In genomic region chr7:27164112-27164947, GRCm38 (mm10) we compare ENCODE assay signal across 8 mouse cellular contexts. TPM values are rescaled to one million over a fixed set of nuclear protein-coding genes. Genes with fewer than 3 reads are reported as not detected.
DNase-seq lines count a peak whose midpoint lies in the region; ATAC-seq lines count a peak whose summit lies in the region.

No protein-coding gene starts in this region.

- peaks cover 66% of the 10 kb centered on the region for H3K4me1 ChIP-seq in heart, embryonic 13.5 days
- H3K4me1 ChIP-seq in heart, embryonic 16.5 days (ENCODE audit: control insufficient read depth, insufficient read depth, low read length): peaks cover 55% of the 10 kb centered on the region
- H3K4me1 ChIP-seq in liver, embryonic 11.5 days (replicated peaks; ENCODE audit: control insufficient read depth, insufficient read depth, low read length): peaks cover 38% of the 10 kb centered on the region

- no peak for DNase-seq in heart, postnatal 10 days
- DNase-seq in brain, adult 2 months (ENCODE audit: low read depth, low spot score): peak; percentile 69
- no peak for DNase-seq in liver, embryonic 11.5 days (ENCODE audit: low spot score)
- DNase-seq in spleen, adult 18-20 months: no peak
- DNase-seq in T-cell, adult 2 months (ENCODE audit: low spot score): no peak
- no peak for DNase-seq in spleen, postnatal 14 days (ENCODE audit: low spot score in 2 of 2)

- H3K9me3 ChIP-seq in heart, embryonic 13.5 days: no peaks in the 10 kb centered on the region
- no peaks in the 10 kb centered on the region for H3K9me3 ChIP-seq in heart, embryonic 16.5 days (replicated peaks; ENCODE audit: control insufficient read depth, low read length)
- H3K9me3 ChIP-seq in liver, embryonic 11.5 days (ENCODE audit: control insufficient read depth, low read length): no peaks in the 10 kb centered on the region

- H3K9ac ChIP-seq in heart, embryonic 13.5 days: peak overlapping the region; percentile 96
- peak overlapping the region; percentile 85; the same call in 1 of the 2 replicates for H3K9ac ChIP-seq in heart, embryonic 16.5 days (ENCODE audit: low read length)
- H3K9ac ChIP-seq in liver, embryonic 11.5 days (ENCODE audit: low read depth, low read length): peak overlapping the region; percentile 22; the same call in 1 of the 2 replicates

- WGBS in heart, embryonic 13.5 days: 79% methylated on average over 33 of the region's 33 CpGs
- WGBS in heart, embryonic 16.5 days: 78% methylated on average over 33 of the region's 33 CpGs
- 84% methylated on average over 33 of the region's 33 CpGs for WGBS in liver, embryonic 11.5 days

- intact Hi-C loops in heart, postnatal 10 days (cut with DNase I): loop anchor here (5.0 to 10.0 kb wide), 2 partner anchors 168 to 310 kb away; partner anchors contain the start of gene Sertad3

- H3K4me2 ChIP-seq in heart, embryonic 13.5 days: peak overlapping the region; percentile 87
- peak overlapping the region; percentile 73 for H3K4me2 ChIP-seq in heart, embryonic 16.5 days (ENCODE audit: low read depth, low read length)
- peak overlapping the region; percentile 89 for H3K4me2 ChIP-seq in liver, embryonic 11.5 days

- H3K4me3 ChIP-seq in heart, embryonic 13.5 days: peak overlapping the region; percentile 80
- peak overlapping the region; percentile 73 for H3K4me3 ChIP-seq in heart, embryonic 16.5 days (ENCODE audit: low read length)
- H3K4me3 ChIP-seq in liver, embryonic 11.5 days (ENCODE audit: low read depth, low read length): peak overlapping the region; percentile 6; the same call in 1 of the 2 replicates

- no peaks in the 10 kb centered on the region for H3K27me3 ChIP-seq in heart, embryonic 13.5 days (replicated peaks)
- no peaks in the 10 kb centered on the region for H3K27me3 ChIP-seq in heart, embryonic 16.5 days (ENCODE audit: control insufficient read depth, insufficient read depth, low read length)
- H3K27me3 ChIP-seq in liver, embryonic 11.5 days (replicated peaks; ENCODE audit: control insufficient read depth, insufficient read depth, low read length): no peaks in the 10 kb centered on the region

- H3K36me3 ChIP-seq in heart, embryonic 13.5 days: peaks cover 51% of the 10 kb centered on the region
- H3K36me3 ChIP-seq in heart, embryonic 16.5 days (ENCODE audit: control insufficient read depth, insufficient read depth): peaks cover 16% of the 10 kb centered on the region
- peaks cover 9% of the 10 kb centered on the region for H3K36me3 ChIP-seq in liver, embryonic 11.5 days (ENCODE audit: control insufficient read depth, insufficient read depth, low read length)

- no peak overlapping the region for H3K27ac ChIP-seq in heart, embryonic 13.5 days (replicated peaks)
- H3K27ac ChIP-seq in heart, embryonic 16.5 days (ENCODE audit: low read length): no peak overlapping the region
- H3K27ac ChIP-seq in liver, embryonic 11.5 days (ENCODE audit: low read depth, low read length): no peak overlapping the region

- ATAC-seq in heart, embryonic 13.5 days (ENCODE audit: extremely low read depth, insufficient number of reproducible peaks, low FRiP score, low TSS enrichment): no peak
- ATAC-seq in heart, embryonic 16.5 days (replicated peaks; ENCODE audit: extremely low read depth, insufficient read depth, low FRiP score): no peak
- ATAC-seq in liver, embryonic 11.5 days (replicated peaks; ENCODE audit: low FRiP score): no peak

RNA-seq across cellular contexts. Expression of gene Egln2, which starts 2.3 kb away (rescaled TPM):
- 48.1 and 52.7 TPM in 2 replicates for polyA plus RNA-seq in heart, embryonic 13.5 days (2015; fragmentation: Nextera tagmentation; extraction: Ambion mirVana)
- total RNA-seq in heart, postnatal 10 days (2021): 10 to 100 TPM; 57.9 to 59.4 TPM
- 48.4 and 55.3 TPM in 2 replicates for polyA plus RNA-seq in heart, embryonic 16.5 days (2015; fragmentation: Nextera tagmentation; extraction: Ambion mirVana)
- 37.1 and 39.7 TPM in 2 replicates for polyA plus RNA-seq in liver, embryonic 11.5 days (2014; fragmentation: Nextera tagmentation; extraction: Ambion mirVana)

RNA-seq across cellular contexts. Expression of gene Cyp2t4, which starts 10.8 kb away (rescaled TPM):
- polyA plus RNA-seq in heart, embryonic 13.5 days (2015; fragmentation: Nextera tagmentation; extraction: Ambion mirVana): 0.12 TPM in 1 of 2 replicates, not detected in the other
- not detected for total RNA-seq in heart, postnatal 10 days (2021)
- polyA plus RNA-seq in heart, embryonic 16.5 days (2015; fragmentation: Nextera tagmentation; extraction: Ambion mirVana): 0.08 TPM in 1 of 2 replicates, not detected in the other
- not detected in 2 replicates for polyA plus RNA-seq in liver, embryonic 11.5 days (2014; fragmentation: Nextera tagmentation; extraction: Ambion mirVana)

RNA-seq across cellular contexts. Expression of gene Rab4b, which starts 14.4 kb away (rescaled TPM):
- polyA plus RNA-seq in heart, embryonic 13.5 days (2015; fragmentation: Nextera tagmentation; extraction: Ambion mirVana): 48.6 and 48.8 TPM in 2 replicates
- total RNA-seq in heart, postnatal 10 days (2021): 10 to 100 TPM; 21.9 to 22.8 TPM
- 48.1 and 51.0 TPM in 2 replicates for polyA plus RNA-seq in heart, embryonic 16.5 days (2015; fragmentation: Nextera tagmentation; extraction: Ambion mirVana)
- 40.9 and 44.8 TPM in 2 replicates for polyA plus RNA-seq in liver, embryonic 11.5 days (2014; fragmentation: Nextera tagmentation; extraction: Ambion mirVana)

RNA-seq across cellular contexts. Expression of gene Gm21983, which starts 16.6 kb away (rescaled TPM):
- polyA plus RNA-seq in heart, embryonic 13.5 days (2015; fragmentation: Nextera tagmentation; extraction: Ambion mirVana): 0.31 TPM in 1 of 2 replicates, not detected in the other
- total RNA-seq in heart, postnatal 10 days (2021): under 1 TPM in 1 of 2 experiments, not detected in 1; 0.31 TPM
- polyA plus RNA-seq in heart, embryonic 16.5 days (2015; fragmentation: Nextera tagmentation; extraction: Ambion mirVana): not detected in 2 replicates
- not detected in 2 replicates for polyA plus RNA-seq in liver, embryonic 11.5 days (2014; fragmentation: Nextera tagmentation; extraction: Ambion mirVana)

RNA-seq across cellular contexts. Expression of gene Mia, which starts 16.6 kb away (rescaled TPM):
- 4.3 and 4.8 TPM in 2 replicates for polyA plus RNA-seq in heart, embryonic 13.5 days (2015; fragmentation: Nextera tagmentation; extraction: Ambion mirVana)
- not detected for total RNA-seq in heart, postnatal 10 days (2021)
- 5.0 and 11.6 TPM in 2 replicates for polyA plus RNA-seq in heart, embryonic 16.5 days (2015; fragmentation: Nextera tagmentation; extraction: Ambion mirVana)
- polyA plus RNA-seq in liver, embryonic 11.5 days (2014; fragmentation: Nextera tagmentation; extraction: Ambion mirVana): 0.73 and 1.3 TPM in 2 replicates

Comparison
In these comparisons a context has a peak if more than half of its experiments do, and no peak if none do; other contexts are left out.
1. H3K4me3 ChIP-seq: peak in every context shown above with its lines; median percentile 80 in heart, embryonic 13.5 days; 73 in heart, embryonic 16.5 days; 6 in liver, embryonic 11.5 days.
2. H3K9ac ChIP-seq: peak in every context shown above with its lines; median percentile 96 in heart, embryonic 13.5 days; 85 in heart, embryonic 16.5 days; 22 in liver, embryonic 11.5 days.